Mouse (Mus musculus): ENCODE measurements around the gene Ttc33.

DNA sequence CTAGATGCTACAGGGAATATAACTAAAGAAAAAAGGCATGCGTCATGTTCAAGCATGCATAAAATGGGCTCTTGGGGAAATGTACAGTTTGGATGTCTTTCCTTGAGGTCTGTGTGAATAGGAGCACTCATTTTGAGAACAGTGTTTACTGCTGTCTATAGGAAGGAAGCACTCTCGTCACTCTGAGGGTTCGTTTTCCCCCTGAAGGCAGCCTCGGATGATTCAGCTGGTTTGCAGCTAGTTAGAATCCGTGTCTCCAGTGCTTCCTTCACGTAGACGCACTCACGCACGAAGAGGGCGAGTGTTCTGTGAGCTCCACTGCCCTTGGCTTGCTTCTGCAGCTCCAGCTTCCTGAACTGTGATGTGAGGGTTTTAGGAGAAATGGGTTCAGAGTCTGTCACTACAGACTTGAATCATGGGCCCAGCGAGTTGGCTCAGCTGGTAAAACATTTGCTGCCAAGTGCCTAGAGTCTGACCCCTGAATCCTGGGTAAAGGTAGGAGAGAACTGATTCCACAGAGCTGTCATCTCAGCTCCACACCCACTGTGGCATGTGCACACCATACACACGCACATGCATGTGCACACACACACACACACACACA is 12.0 kb upstream of the Ttc33 start:
- TF ChIP-seq CTCF (IDR thresholded peaks at IDR 0.05; ENCODE audit: low read depth) = no peak
- TF ChIP-seq EP300 (IDR thresholded peaks at IDR 0.05; ENCODE audit: low read depth) = no peak

All from liver, embryonic 14.5 days (tissue).